Mouse (Mus musculus): ENCODE data around the gene Alyref2.
"Not testable (repeated sequence)": the region's sequence is repeated elsewhere in the genome, so short reads cannot be mapped to it uniquely, and the experiment has no call there.

The Alyref2 gene

DNA sequence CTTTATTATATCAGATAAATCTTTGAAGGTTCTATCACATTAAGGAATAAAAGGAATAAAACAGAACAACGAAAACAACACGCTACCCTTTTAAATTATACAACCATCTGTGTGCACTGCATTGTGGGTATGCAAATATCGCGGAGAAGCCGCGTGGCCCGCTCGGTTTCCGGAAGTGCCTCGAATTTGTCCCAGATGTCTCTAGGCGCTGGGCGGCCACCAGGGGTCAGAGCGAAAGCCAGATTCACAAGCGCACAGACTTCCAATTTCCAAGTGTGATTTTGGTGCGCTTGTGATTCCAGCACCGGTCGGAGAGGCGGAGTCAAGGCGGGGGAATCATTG, at the start of gene Alyref2:
Alyref2 (plus strand) TSS at position 229 of the 342 bp plus-strand sequence.
- DNase-seq (ENCODE audit: low read depth), result peak; percentile 94

DNA sequence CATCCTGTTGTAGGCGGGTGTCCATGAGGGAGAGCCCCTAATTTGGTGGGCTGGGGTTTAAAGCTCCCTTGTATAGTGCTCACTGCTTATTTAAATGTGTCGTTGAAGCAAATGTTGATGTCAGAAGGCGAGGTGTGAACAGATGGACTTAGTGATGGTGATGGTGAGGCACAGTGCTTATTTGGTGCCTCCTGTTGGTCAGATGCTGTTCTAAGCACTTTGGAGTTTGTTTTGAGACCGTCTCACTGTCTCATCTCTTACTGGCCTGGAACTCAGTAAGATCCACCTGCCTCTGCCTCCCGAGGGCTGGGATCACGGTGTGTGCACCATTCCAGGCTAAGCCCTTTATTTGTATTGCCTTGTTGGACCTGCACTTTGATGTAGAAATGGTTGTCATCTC, 48.4 kb upstream of the Alyref2 start:
- DNase-seq (ENCODE audit: low read depth), result no peak

DNA sequence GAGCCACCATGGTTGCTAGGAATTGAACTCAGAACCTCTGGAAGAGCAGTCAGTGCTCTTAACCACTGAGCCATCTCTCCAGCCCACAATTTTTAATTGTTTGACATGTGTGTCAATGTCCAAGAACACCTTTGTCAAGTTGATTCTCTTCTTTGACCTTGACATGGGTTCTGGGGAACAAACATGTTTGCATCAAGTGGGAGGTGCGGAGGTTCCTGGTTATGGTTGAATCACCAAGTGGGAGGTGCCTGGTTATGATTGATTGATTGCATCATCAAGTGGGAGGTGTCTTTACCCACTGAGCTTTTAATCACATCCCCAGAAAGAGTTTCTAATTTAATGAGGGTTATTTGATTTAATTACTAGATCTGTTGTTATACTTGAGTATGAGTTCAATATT, 45.7 kb upstream of the Alyref2 start:
- no peak for DNase-seq (ENCODE audit: low read depth)

DNA sequence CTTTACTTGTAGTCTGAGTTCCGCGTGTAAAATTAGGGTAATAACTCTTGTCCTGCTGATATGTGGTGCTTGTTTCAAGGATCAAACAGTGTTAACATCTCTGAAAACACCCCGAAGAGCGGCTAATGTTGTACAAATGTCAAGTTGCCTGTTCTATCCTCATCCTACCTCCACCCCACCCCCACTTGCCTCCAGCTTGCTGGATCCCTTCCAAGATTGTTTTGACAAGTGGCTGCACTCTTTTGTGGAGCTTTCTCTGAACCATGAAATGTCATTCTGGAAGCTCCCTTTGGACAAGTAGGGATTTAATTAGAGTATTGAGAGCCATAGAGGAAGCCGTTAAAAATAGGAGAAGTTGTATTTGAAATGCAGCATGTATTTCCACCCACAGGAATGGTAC, 43.5 kb upstream of the Alyref2 start:
- no peak for DNase-seq (ENCODE audit: low read depth)

DNA sequence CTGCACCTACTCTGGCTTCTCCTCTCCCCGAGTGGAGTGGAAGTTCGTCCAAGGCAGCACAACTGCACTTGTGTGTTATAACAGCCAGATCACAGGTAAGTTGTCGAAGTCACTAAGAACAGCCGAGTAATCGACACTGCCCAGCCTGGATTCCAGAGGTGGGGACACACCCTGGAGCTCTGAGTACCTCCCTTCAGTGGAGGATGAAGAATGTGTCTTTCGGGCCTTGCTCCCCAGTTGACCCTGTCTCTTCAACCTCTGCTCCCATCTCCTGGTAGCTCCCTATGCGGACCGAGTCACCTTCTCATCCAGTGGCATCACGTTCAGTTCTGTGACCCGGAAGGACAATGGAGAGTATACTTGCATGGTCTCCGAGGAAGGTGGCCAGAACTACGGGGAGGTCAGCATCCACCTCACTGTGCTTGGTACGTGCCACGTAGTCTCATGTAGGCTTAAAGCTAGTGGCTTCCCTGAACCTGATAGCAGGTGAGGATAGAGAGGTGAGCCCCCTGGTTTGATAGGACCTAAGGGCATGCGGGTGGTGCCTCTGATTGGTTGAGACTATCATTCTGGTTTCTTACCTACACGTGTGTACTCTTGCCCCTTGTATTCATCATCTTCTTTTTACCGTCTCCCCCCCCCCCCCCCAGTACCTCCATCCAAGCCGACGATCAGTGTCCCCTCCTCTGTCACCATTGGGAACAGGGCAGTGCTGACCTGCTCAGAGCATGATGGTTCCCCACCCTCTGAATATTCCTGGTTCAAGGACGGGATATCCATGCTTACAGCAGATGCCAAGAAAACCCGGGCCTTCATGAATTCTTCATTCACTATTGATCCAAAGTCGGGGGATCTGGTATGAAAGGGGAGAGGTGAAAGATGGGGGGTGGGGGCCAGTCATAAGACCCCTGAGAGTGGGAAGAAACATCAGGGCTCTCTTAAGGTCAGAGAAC, 42.5 kb upstream of the Alyref2 start:
- DNase-seq (ENCODE audit: low read depth), result no peak

DNA sequence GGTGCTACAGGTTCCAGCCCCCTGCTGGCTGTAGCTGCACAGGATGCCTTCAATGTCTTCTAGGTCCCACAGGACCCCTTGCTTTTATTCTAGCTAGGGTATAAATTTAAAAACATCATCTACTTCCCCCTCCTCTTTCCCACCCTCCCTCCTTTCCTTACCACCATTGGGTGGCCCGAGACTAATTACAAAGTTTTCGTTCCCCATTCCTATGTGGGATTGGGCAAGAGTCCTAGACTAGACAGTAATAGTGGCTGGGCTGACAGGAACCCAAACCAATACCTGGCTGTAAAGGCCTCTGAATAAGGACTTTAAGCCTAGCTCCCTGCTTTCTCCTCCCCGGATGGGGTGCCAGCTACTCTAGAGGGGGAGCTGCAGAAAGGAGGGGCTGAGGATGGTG, 40.1 kb upstream of the Alyref2 start:
- DNase-seq (ENCODE audit: low read depth), result no peak

DNA sequence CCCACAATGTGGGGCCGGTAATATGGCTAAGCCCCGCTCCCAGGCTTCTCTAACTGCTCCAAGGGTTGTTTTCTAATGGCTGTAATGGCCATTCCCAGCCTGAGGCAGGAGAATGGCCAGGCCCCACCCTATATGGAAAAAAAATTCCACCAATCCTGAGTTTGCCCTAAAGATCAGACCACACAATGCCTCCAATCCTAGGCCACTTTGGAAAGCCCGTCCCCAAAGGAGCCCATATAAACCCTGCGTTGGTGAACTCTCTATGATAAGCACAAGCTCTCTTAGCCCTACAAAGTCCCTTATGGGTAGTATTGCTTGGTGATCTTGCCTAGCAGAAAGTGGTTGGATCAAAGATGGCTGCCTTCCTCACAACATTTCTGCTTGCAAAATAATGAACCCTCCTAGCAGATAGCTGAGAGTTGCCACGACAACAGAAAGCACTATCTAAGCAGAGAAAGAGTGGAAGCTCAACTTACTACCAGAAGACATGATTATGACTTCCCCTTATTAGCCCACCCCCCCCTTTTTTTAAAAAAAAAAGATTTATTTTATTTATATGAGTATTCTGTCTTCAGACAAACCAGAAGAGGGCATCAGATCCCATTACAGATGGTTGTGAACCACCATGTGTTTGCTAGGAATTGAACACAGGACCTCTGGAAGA, 37.4 kb upstream of the Alyref2 start:
- no peak for DNase-seq (ENCODE audit: low read depth)

DNA sequence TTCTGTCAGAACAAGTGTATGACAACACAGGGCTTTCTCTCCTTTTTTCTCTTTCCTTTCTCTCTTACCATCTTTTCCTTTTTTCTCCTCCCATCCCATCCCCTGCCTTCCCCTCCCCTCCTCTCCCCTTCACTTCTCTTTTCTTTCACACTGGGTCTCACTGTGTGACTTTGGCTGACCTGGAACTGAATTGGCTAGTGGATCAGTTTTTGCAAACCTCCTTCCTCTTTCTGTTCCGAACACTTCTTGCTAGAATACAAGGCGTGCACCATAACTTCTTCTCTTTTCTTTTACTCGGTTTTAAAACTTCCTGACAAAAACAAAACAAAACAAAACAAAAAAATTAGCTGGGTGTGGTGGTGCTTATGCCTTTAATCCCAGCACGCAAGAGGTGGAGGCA, 36.7 kb upstream of the Alyref2 start:
- no peak for DNase-seq (ENCODE audit: low read depth)

DNA sequence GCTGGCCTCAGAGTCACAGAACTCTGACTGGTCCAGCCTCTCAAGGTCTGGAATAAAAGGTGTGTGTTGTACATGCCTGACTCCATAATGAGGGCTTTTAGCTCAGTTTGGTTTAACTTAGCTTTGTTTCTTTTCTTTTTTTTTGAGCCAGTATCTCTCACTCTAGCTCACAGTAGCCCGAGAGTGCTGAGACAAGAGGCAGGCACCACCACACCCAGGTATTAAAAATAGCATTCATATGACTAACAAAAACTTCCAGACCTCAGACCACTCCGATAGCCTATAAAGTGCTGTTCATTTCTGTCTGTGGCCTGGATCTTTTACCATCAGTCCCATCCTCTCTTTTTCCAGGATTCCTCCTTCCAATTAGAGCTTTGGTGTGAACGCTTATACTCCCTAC, 33.6 kb upstream of the Alyref2 start:
- no peak for DNase-seq (ENCODE audit: low read depth)

DNA sequence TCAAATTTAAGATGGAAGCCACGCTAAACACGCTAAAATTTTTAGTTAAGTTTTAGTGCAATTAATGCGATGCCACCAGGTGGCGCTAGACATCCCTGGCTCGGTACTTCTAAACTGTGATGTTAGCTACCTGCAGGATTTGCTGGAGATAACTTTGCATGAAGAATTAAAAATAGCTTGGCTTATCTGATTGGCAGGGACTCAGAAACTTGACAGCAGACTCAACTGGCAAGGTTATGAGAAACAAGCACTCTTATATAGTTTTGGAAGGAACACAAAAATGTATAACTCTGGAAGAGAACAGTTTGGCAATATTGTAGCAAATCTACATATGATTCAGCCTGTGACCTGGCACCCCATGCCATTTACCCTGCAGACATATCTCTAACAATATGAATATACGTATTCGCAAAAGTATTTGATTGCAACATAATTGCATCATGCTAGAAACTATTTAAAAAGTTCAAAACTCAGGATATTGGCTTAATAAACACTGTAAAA, 32.9 kb upstream of the Alyref2 start:
- peak; percentile 46 for DNase-seq (ENCODE audit: low read depth)

DNA sequence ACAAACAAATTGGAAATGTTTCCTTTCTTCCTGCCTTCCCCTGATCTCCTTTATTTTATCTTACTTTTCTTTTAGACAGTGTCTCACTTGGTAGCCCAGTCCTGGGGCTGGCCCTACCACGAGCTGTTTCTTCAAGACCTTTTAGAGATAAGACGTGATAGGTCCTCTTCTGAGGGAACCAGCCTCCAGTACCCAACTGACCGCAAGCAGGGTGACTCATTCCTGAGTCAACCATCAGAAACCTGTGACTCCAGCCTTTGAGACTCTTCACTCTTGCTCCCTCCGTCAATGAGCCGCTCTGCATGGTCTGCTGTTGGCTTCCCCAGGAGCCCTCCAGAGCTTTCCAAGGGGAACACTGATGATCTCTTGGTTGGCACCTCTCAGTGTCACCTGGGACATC, 32.4 kb upstream of the Alyref2 start:
- no peak for DNase-seq (ENCODE audit: low read depth)

DNA sequence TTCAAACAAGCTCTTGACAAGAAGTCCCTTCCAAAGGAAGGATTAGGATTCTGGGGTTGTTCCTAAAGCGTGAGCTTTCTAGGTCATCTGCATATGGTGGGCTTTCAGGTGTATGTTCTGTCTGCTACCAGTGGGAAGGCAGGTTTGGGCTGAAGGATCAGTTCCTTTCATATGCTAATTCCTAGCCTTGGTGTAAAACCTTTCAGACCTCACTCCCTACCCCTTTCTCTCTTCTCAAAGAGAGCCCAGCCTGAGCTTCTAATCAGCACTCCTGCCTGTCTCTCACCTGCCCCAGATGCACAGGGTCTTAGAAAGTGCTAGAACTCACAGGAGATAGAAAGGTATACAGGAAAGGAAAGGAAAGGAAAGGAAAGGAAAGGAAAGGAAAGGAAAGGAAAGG, 31.8 kb upstream of the Alyref2 start:
- DNase-seq (ENCODE audit: low read depth), result no peak

DNA sequence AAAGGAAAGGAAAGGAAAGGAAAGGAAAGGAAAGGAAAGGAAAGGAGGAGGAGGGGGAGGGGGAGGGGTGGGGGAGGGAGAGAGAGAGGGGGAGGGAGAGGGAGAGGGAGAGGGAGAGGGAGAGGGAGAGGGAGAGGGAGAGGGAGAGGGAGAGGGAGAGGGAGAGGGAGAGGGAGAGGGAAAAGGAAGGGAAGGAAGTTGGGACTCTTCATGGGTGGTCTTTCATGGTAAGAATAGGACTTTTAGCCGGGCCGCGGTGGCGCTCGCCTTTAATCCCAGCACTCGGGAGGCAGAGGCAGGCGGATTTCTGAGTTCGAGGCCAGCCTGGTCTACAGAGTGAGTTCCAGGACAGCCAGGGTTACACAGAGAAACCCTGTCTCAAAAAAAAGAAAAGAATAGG, 31.3 kb upstream of the Alyref2 start:
- not testable (repeated sequence) for DNase-seq (ENCODE audit: low read depth)

DNA sequence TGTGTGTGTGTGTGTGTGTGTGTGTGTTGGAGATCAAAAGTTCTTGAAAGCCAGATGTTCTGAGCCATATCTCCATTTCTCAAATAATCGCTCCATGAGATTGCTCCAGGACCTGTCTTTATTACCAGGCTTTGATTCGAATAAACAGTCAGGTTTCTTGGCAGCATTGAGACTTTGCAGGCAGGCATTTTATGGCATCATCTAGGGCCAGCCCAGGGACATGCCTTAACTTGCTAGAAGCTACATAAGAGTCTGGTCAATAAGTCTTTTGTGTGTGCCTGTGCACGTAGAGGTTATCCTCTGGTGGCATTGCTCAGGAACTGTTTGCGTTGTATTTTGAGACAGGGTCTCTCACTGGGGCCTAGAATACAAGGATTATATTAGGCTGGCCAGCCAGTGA, 29.8 kb upstream of the Alyref2 start:
- no peak for DNase-seq (ENCODE audit: low read depth)

DNA sequence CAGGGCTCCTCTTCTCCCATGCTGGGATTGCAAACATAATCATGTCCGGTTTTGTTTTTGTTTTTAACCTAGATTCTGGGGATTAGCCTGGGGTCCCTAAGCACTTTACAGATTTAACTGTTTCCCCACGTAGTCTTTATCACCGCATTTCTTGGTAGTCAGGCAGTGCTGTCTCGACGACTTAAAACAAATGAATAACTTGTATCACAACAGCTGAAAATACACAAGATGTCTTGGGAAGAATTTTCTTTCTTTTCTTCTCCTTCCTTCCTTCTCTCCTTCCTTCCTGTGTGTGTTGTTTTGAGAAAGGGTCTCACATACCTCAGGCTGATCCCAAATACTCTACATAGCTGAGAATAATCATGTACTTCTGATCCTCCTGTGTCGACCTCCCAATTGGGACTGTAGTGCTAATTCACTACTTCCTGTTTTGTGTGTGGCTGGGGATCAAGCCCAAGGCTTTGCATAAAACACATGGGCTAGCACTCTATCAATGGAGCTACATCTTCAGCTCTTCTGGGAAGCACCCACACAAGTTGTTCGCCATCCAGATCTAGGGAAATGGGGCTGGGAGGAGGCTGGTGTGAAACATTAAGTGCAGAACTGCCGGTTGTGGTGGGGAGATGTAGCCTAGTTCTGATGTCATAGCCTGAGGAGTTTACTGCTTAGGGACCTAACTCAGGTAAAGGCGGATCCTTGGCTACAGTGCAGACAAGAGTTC, 29.2 kb upstream of the Alyref2 start:
- DNase-seq (ENCODE audit: low read depth), result no peak

DNA sequence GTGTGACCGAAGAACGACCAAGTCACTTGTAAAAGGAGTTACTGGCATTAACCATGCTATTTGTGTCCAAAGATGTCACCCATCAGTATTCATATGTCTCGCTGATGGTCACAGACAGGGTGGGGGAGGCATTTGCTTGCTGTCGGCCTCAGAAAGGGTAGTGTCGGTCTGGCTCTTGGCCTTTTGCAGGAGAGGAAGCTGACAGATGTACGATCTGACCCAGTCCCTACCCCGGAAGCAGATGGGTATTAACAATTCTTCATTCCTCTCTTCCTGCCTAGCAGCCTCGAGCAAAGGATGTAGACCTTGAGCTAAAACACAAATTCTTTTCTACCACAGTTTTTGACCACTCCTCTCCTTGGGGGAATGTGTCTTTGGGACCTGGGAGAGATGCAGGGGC, 26.2 kb upstream of the Alyref2 start:
- DNase-seq (ENCODE audit: low read depth), result no peak

DNA sequence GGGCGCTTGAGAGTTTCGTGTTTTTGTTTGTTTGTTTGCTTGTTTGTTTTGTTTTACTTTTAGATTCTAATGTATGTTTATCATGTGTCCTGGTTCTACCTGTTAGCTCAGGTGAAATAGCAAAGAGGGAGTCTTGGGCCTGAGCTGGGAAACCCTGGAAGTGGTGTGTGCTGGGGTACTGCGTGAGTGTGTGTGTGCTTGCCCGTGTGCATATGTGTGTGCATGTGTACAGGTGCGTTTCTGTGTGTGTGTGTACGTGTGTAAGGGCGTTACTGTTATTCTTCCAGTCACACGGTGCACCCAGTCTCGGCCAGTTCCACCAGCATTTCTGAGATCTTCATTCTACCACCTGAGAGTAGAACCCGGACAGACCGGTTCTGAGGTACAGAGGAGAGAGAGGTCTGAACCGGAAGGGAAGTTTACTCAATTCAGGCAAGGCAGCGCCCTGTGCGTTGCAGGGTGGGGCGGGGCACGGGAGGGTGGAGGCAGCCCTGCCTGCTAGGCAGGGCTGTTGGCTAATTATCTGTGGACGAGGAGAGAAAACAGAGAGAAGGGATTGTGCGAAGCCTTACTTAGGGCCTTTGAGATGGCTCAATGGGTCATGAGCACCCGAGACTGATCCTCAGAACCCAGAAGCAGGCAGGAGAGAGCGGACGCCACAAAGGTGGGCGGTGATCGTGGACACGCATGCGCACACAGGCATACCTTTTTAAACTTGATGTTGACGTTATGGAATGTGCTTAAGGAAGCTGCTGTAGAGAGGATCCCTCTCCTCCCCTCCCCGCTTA, 25.3 kb upstream of the Alyref2 start:
- DNase-seq (ENCODE audit: low read depth), result no peak

DNA sequence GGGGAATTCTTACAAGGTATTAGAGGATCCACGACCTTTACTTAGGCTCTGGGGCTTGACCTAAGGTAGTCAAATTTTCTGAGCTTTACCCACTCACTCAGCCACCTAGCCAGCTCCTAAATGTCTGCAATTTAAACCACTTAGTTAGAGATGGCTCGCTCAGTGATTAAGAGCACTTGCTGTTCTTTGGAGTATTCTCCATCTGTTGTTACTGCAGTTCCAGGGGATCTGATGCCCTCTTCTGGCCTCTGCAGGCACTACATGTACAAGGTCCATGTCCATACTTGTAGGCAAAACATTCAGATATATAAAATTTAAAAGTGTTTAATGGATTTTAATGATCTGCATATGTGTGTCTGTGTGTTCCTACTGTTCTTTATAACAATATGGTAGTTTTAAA, 24.3 kb upstream of the Alyref2 start:
- DNase-seq (ENCODE audit: low read depth), result no peak

DNA sequence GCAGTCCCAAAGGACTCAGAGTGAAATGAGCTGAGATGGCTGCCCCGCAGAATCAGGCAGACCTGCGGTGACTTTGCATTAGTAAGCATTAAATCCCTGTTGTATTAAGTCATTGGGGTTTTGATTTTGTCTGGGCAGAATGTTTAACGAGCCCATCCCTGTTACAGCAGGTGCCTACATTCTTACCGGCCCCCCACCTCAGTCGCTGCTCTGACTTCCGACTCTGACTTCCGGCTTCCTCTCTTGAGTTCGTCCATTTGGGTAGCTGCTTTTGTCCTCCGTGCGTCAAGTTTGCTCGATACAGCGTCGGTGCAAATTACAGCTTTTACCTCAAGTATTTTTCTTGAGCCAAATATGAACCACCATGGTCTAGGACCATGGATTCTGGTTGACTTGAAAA, 9.0 kb upstream of the Alyref2 start:
- DNase-seq (ENCODE audit: low read depth), result no peak

DNA sequence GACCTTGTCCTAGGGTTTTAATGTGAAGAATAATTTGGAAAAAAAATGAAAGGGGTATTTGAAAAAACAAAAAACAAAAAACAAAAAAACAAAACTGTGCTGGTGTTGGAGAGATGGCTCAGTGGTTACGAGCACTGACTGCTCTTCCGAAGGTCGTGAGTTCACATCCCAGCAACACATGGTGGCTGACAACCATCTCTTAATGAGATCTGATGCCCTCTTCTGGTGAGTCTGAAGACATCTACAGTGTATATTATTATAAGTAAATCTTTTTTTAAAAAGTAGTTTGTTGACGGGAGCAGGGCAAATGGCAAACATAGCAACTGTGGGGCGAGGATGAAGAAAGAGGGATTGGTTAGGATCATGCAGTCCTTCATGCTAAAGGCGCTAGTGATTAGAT, 7.9 kb upstream of the Alyref2 start:
- no peak for DNase-seq (ENCODE audit: low read depth)

DNA sequence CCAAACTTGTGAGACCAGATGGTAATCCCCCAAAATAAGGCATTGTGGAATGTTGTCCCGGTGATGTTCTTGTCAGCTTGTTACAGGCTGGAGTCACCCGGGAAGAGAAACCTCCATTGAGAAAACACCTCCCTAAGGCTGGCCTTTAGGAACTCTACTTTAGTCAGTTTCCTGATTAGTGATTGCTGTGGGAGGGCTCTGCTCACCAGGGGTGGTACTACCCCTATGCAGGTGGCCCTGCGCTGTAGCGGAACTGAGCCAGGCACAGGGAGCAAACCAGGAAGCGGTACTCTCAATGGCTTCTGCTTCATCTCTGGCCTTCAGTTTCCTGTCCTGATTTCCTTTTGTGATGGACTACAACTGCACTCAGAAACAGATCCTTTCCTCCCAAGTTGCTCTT, 3.4 kb upstream of the Alyref2 start:
- no peak for DNase-seq (ENCODE audit: low read depth)

DNA sequence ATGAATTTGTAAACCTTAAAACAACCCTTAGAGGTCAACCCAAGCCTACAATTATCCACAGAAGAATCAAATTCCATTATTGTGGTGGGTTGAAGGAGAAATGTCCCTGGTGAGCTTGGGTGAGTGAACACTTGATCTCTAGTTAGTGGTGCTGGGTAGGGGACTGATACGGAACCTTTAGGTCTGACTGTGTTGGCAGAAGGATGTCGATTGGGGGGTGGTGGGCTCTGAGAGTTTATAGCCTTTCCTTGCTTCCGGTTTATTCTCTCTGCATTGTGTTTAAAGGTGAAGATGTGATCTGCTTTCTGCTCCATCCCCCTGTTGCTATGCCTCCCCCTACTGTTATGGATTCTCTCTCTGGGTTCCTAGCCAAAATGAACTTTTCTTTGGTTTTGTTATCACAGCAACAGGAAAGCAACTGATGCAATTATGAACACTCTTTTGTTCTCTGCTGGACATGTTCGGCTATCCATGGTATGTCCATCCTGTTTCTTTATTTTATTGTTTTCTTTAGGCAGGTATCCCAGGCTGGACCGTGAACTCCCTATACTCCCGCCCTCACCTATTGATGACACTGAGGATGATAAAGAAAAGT, 2.2 kb upstream of the Alyref2 start:
- DNase-seq (ENCODE audit: low read depth), result no peak

Data from c-Kit-positive CD71-negative TER-119-negative erythroid progenitor cells, embryonic 14.5 days (primary cell).